Mouse (Mus musculus) cerebellum, adult 2 months (tissue): ENCODE measurements around the gene Pik3ap1. TPM values are rescaled to one million over a fixed set of nuclear protein-coding genes. Genes with fewer than 3 reads are reported as not detected.

Experiments used
- DNase-seq, 2 experiments: peaks; one replicate each; pipeline ENCODE4 v3.0.0; 2021
- H3K27ac ChIP-seq: fragments of 200-500 bp; 2 replicates; pipeline ENCODE4 v1.5.1; 2012; ENCODE audit warnings: low read length, control low read depth, inconsistent platforms; ENCODE audit not compliant: insufficient read depth
- H3K27me3 ChIP-seq: fragments of 200-500 bp; 2 replicates; pipeline ENCODE4 v1.6.1; 2012; ENCODE audit warnings: inconsistent platforms, mild to moderate bottlenecking, low read length, moderate library complexity; ENCODE audit not compliant: control insufficient read depth, insufficient read depth
- H3K4me1 ChIP-seq: fragments of 200-500 bp; 2 replicates; pipeline ENCODE4 v1.6.1; 2011; ENCODE audit warnings: low read length; ENCODE audit not compliant: control insufficient read depth, insufficient read depth
- H3K4me3 ChIP-seq: fragments of 200-500 bp; replicated peaks from 2 replicates; pipeline ENCODE3; 2011; ENCODE audit warnings: mild to moderate bottlenecking, low read depth, low read length, control low read depth; ENCODE audit not compliant: insufficient read depth
- CTCF ChIP-seq: fragments of 200-500 bp; IDR thresholded peaks from 2 replicates; pipeline ENCODE4 v1.5.1; 2011; ENCODE audit warnings: low read depth, mild to moderate bottlenecking, control low read depth, low read length, moderate library complexity, borderline replicate concordance; ENCODE audit not compliant: insufficient read depth
- POLR2A ChIP-seq: fragments of 200-500 bp; IDR thresholded peaks from 2 replicates; pipeline ENCODE4 v1.6.1; 2011; ENCODE audit warnings: low read length, control low read depth, borderline replicate concordance; ENCODE audit not compliant: insufficient read depth
- WGBS: fragments of 180-500 bp; shearing (Covaris S2); methylation state at CpG from one replicate; pipeline ENCODE4 v1.1.7; 2018; 5-methylcytosine and 5-hydroxymethylcytosine counted together
- polyA plus RNA-seq: library from polyadenylated mRNA; depleted of rRNA; stranded (reverse); fragments of >200 nt; gene quantifications from 2 replicates; pipeline ENCODE4 v1.2.3, GENCODE M21; 2012

Pik3ap1 gene
- polyA plus RNA-seq, 1 experiment, result 0.70 TPM

GRCm38 (mm10) chr19:41303433-41303832 is 81.5 kb downstream of the Pik3ap1 start:
- TF ChIP-seq POLR2A, result no peak
- TF ChIP-seq CTCF, result no peak
- WGBS, result 78% methylated on average over 6 of the region's 6 CpGs
- H3K4me1 ChIP-seq, result no peaks in the 10 kb centered on the region
- no peaks in the 10 kb centered on the region for H3K27me3 ChIP-seq
- H3K27ac ChIP-seq, result no peak overlapping the region
- DNase-seq, result no peak
- no peak overlapping the region for H3K4me3 ChIP-seq

GRCm38 (mm10) chr19:41301856-41302255 is 83.0 kb downstream of the Pik3ap1 start:
- WGBS, result 69% methylated on average over 6 of the region's 6 CpGs
- H3K27me3 ChIP-seq, result no peaks in the 10 kb centered on the region
- H3K4me1 ChIP-seq, result no peaks in the 10 kb centered on the region
- TF ChIP-seq CTCF, result no peak
- TF ChIP-seq POLR2A, result no peak
- H3K4me3 ChIP-seq, result no peak overlapping the region
- no peak overlapping the region for H3K27ac ChIP-seq
- DNase-seq, result no peak

- Histone ChIP-seq H3K4me3 (no peak overlapping the region), H3K27ac (no peak overlapping the region), H3K27me3 (no peaks in the 10 kb centered on the region), H3K4me1 (no peaks in the 10 kb centered on the region)
- TF ChIP-seq CTCF (no peak), POLR2A (no peak)
- no peak for DNase-seq
- 70% methylated on average over 8 of the region's 8 CpGs for WGBS
These were observed 85.5 kb downstream of the Pik3ap1 start for GRCm38 (mm10) chr19:41299446-41299845.

- Histone ChIP-seq H3K4me3 (no peak overlapping the region), H3K27me3 (no peaks in the 10 kb centered on the region), H3K27ac (no peak overlapping the region), H3K4me1 (no peaks in the 10 kb centered on the region)
- 73% methylated on average over 5 of the region's 5 CpGs for WGBS
- no peak for DNase-seq
- TF ChIP-seq CTCF (peak; percentile 21; the same call in 1 of the 2 replicates), POLR2A (no peak)
These were observed 93.8 kb downstream of the Pik3ap1 start for GRCm38 (mm10) chr19:41290952-41291619.

- Histone ChIP-seq H3K27me3 (no peaks in the 10 kb centered on the region), H3K27ac (no peak overlapping the region), H3K4me3 (no peak overlapping the region), H3K4me1 (no peaks in the 10 kb centered on the region)
- TF ChIP-seq POLR2A (no peak), CTCF (no peak)
- 36% methylated on average over 6 of the region's 6 CpGs for WGBS
- DNase-seq, result no peak
These were observed 96.3 kb downstream of the Pik3ap1 start for GRCm38 (mm10) chr19:41288568-41288967.

- no peak for DNase-seq
- TF ChIP-seq CTCF (no peak), POLR2A (no peak)
- WGBS, result 31% methylated on average over 7 of the region's 7 CpGs
- no peak overlapping the region for H3K27ac ChIP-seq
- H3K4me1 ChIP-seq, result no peaks in the 10 kb centered on the region
- H3K4me3 ChIP-seq, result no peak overlapping the region
- H3K27me3 ChIP-seq, result no peaks in the 10 kb centered on the region
These were observed 97.7 kb downstream of the Pik3ap1 start for GRCm38 (mm10) chr19:41287224-41287623.

- Histone ChIP-seq H3K27ac (no peak overlapping the region), H3K4me3 (no peak overlapping the region)
These were observed 100.4 kb downstream of the Pik3ap1 start for GRCm38 (mm10) chr19:41284515-41284914.

GRCm38 (mm10) chr19:41282718-41283117 is 102.2 kb downstream of the Pik3ap1 start:
- Histone ChIP-seq H3K4me3 (no peak overlapping the region), H3K27ac (no peak overlapping the region), H3K4me1 (no peaks in the 10 kb centered on the region), H3K27me3 (no peaks in the 10 kb centered on the region)
- TF ChIP-seq CTCF (no peak), POLR2A (no peak)
- 92% methylated on average over 5 of the region's 5 CpGs for WGBS
- DNase-seq, result no peak

More at GRCm38 (mm10) chr19:41284515-41284914, 100.4 kb downstream of the Pik3ap1 start:
- TF ChIP-seq CTCF (no peak), POLR2A (no peak)
- Histone ChIP-seq H3K27me3 (no peaks in the 10 kb centered on the region), H3K4me1 (no peaks in the 10 kb centered on the region)
- DNase-seq, result no peak
- WGBS, result 30% methylated on average over 6 of the region's 6 CpGs
